Mouse (Mus musculus): ENCODE results near the gene Scamp5. TPM values are rescaled to one million over a fixed set of nuclear protein-coding genes. Genes with fewer than 3 reads are reported as not detected.

Scamp5 gene
- total RNA-seq, 1 experiment = 50.4 TPM

DNA sequence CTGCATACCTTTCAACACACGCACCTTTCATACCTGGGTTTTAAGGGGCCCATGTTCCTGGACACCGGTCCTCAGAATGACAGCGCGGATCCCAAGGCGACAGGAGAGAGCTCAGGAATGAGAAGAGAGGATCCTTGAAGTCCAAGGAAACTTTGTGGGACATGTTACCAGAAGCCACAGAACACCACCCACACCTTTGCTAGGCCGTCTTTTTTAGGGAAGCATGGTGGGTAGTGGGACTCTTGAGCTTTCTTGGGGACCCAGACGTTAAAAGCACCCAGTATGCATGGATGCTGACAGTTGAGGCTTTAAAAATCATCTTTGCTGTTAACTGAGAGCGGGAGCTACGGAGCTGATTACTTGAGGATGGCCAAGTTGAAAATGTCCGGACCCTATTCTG is 37.0 kb upstream of the Scamp5 start:
- in situ Hi-C loops (cut with MboI; ENCODE audit: low sequenced_read_pairs in 2 of 2, unreplicated experiment in 2 of 2) = no loop called here
- Histone ChIP-seq H3K27ac (ENCODE audit: insufficient read depth, low read depth, low read length, poor library complexity, severe bottlenecking) (no peak overlapping the region; the same call in 1 of the 2 replicates), H3K9ac (ENCODE audit: insufficient read depth, low read depth, low read length, poor library complexity, severe bottlenecking) (peak overlapping the region; percentile 94), H3K4me3 (ENCODE audit: insufficient read depth in 1 of 2, low read depth in 1 of 2, low read length in 2 of 2, poor library complexity in 1 of 2, severe bottlenecking in 1 of 2) (peak overlapping the region; percentile 84 to 87), H3K9me3 (ENCODE audit: control insufficient read depth, insufficient read depth, low read depth, low read length) (no peaks in the 10 kb centered on the region), H3K36me3 (ENCODE audit: control insufficient read depth, insufficient read depth, low read length, poor library complexity, severe bottlenecking) (no peaks in the 10 kb centered on the region; the same call in 1 of the 2 replicates), H3K4me1 (ENCODE audit: control insufficient read depth in 2 of 2, insufficient read depth in 2 of 2, low read length in 2 of 2, poor library complexity in 1 of 2) (peaks cover 12 to 24% of the 10 kb centered on the region in 2 experiments)
- no peak for TF ChIP-seq MAFK (IDR thresholded peaks at IDR 0.05; ENCODE audit: insufficient read depth, low read depth, low read length)
- no peak for TF ChIP-seq ZNF384 (IDR thresholded peaks at IDR 0.05; ENCODE audit: low read depth, low read length)
- no peak; the same call in 1 of the 2 replicates for TF ChIP-seq ZC3H11A (IDR thresholded peaks at IDR 0.05; ENCODE audit: borderline replicate concordance, low read depth, low read length)
- TF ChIP-seq CHD2 (IDR thresholded peaks at IDR 0.05; ENCODE audit: low read depth, low read length) = no peak
- TF ChIP-seq HCFC1 (IDR thresholded peaks at IDR 0.05; ENCODE audit: borderline replicate concordance, insufficient read depth, low read length) = no peak
- DNase-seq (ENCODE audit: low read depth, low spot score) = no peak

DNA sequence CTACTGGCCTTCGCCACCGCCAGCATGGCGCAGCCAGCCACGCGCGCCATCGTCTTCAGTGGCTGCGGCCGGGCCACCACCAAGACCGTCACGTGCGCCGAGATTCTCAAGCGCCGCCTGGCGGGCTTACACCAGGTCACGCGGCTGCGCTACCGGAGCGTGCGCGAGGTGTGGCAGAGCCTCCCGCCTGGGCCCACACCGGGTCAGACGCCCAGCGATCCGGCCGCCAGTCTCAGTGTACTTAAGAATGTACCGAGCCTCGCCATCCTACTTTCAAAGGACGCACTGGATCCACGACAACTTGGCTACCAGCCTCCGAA is 36.5 kb upstream of the Scamp5 start:
- Histone ChIP-seq H3K4me1 (ENCODE audit: control insufficient read depth in 2 of 2, insufficient read depth in 2 of 2, low read length in 2 of 2, poor library complexity in 1 of 2) (peaks cover 12 to 21% of the 10 kb centered on the region in 2 experiments), H3K36me3 (ENCODE audit: control insufficient read depth, insufficient read depth, low read length, poor library complexity, severe bottlenecking) (no peaks in the 10 kb centered on the region; the same call in 1 of the 2 replicates), H3K9ac (ENCODE audit: insufficient read depth, low read depth, low read length, poor library complexity, severe bottlenecking) (peak overlapping the region; percentile 94), H3K27ac (ENCODE audit: insufficient read depth, low read depth, low read length, poor library complexity, severe bottlenecking) (peak overlapping the region; percentile 74), H3K4me3 (ENCODE audit: insufficient read depth in 1 of 2, low read depth in 1 of 2, low read length in 2 of 2, poor library complexity in 1 of 2, severe bottlenecking in 1 of 2) (peak overlapping the region; percentile 84 to 87), H3K9me3 (ENCODE audit: control insufficient read depth, insufficient read depth, low read depth, low read length) (no peaks in the 10 kb centered on the region)
- TF ChIP-seq ZNF384 (IDR thresholded peaks at IDR 0.05; ENCODE audit: low read depth, low read length) (no peak), HCFC1 (IDR thresholded peaks at IDR 0.05; ENCODE audit: borderline replicate concordance, insufficient read depth, low read length) (no peak), CHD2 (IDR thresholded peaks at IDR 0.05; ENCODE audit: low read depth, low read length) (no peak), ZC3H11A (IDR thresholded peaks at IDR 0.05; ENCODE audit: borderline replicate concordance, low read depth, low read length) (no peak), MAFK (IDR thresholded peaks at IDR 0.05; ENCODE audit: insufficient read depth, low read depth, low read length) (no peak)
- in situ Hi-C loops (cut with MboI; ENCODE audit: low sequenced_read_pairs in 2 of 2, unreplicated experiment in 2 of 2) = no loop called here
- DNase-seq (ENCODE audit: low read depth, low spot score) = no peak

DNA sequence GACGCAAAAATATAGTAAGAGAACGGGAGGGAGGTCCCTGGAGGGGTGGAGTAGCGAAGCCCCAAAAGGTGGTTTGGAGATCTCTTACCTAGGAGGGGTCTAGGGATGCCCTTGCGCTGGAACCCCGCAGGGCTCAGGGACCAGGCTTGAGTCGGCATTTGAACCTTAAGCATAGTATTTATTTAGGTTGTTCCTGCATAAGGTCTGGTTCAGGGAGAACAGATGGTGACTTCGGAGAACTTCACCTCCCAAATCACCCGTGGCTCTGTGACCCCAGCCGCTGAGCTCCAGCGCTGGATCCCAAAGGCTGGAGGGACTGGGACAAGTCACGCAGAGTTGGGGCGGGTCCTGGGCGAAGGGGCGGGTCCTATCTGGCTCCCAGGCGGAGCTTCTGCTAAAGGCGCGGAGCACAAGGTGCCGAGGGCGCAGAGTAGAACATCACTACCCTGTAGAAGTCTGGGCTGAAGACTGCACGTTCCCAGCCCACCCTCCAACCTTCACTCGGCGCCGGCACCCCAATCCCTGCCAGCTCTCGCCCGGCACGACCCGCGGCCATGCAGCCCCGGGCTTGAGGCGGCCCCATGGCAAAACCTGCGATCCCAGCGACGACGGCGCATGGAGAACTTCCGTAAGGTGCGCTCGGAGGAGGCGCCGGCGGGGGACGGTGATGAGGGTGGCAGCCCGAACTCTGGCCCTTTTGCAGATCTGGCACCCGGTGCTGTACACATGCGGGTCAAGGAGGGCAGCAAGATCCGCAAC is 35.9 kb upstream of the Scamp5 start, which contains the start of gene Rpp25:
Gene Rpp25 (plus strand): TSS at position 405 of the 759 bp plus-strand sequence.
- Histone ChIP-seq H3K36me3 (ENCODE audit: control insufficient read depth, insufficient read depth, low read length, poor library complexity, severe bottlenecking) (no peaks in the 10 kb centered on the region; the same call in 1 of the 2 replicates), H3K9me3 (ENCODE audit: control insufficient read depth, insufficient read depth, low read depth, low read length) (no peaks in the 10 kb centered on the region), H3K4me3 (ENCODE audit: insufficient read depth in 1 of 2, low read depth in 1 of 2, low read length in 2 of 2, poor library complexity in 1 of 2, severe bottlenecking in 1 of 2) (peak within 1 kb of the TSS; percentile 84 to 87), H3K27ac (ENCODE audit: insufficient read depth, low read depth, low read length, poor library complexity, severe bottlenecking) (peak within 1 kb of the TSS; percentile 74), H3K4me1 (ENCODE audit: control insufficient read depth in 2 of 2, insufficient read depth in 2 of 2, low read length in 2 of 2, poor library complexity in 1 of 2) (peaks cover 12 to 21% of the 10 kb centered on the region in 2 experiments), H3K9ac (ENCODE audit: insufficient read depth, low read depth, low read length, poor library complexity, severe bottlenecking) (peak within 1 kb of the TSS; percentile 94)
- in situ Hi-C loops (cut with MboI; ENCODE audit: low sequenced_read_pairs in 2 of 2, unreplicated experiment in 2 of 2) = no loop called here
- no peak for DNase-seq (ENCODE audit: low read depth, low spot score)
- 0 out of 2 replicates have a peak, but pooled peaks have one; percentile 32 for TF ChIP-seq HCFC1 (IDR thresholded peaks at IDR 0.05; ENCODE audit: borderline replicate concordance, insufficient read depth, low read length)
- no peak for TF ChIP-seq MAFK (IDR thresholded peaks at IDR 0.05; ENCODE audit: insufficient read depth, low read depth, low read length)

- peak overlapping the region; percentile 84 to 87 for H3K4me3 ChIP-seq (ENCODE audit: insufficient read depth in 1 of 2, low read depth in 1 of 2, low read length in 2 of 2, poor library complexity in 1 of 2, severe bottlenecking in 1 of 2)
- H3K4me1 ChIP-seq (ENCODE audit: control insufficient read depth in 2 of 2, insufficient read depth in 2 of 2, low read length in 2 of 2, poor library complexity in 1 of 2) = peaks cover 12 to 21% of the 10 kb centered on the region in 2 experiments
- in situ Hi-C loops (cut with MboI; ENCODE audit: low sequenced_read_pairs in 2 of 2, unreplicated experiment in 2 of 2) = no loop called here
- DNase-seq (ENCODE audit: low read depth, low spot score) = no peak
- no peaks in the 10 kb centered on the region for H3K9me3 ChIP-seq (ENCODE audit: control insufficient read depth, insufficient read depth, low read depth, low read length)
- no peaks in the 10 kb centered on the region; the same call in 1 of the 2 replicates for H3K36me3 ChIP-seq (ENCODE audit: control insufficient read depth, insufficient read depth, low read length, poor library complexity, severe bottlenecking)
- H3K27ac ChIP-seq (ENCODE audit: insufficient read depth, low read depth, low read length, poor library complexity, severe bottlenecking) = peak overlapping the region; percentile 15; the same call in 1 of the 2 replicates
- H3K9ac ChIP-seq (ENCODE audit: insufficient read depth, low read depth, low read length, poor library complexity, severe bottlenecking) = peak overlapping the region; percentile 75
- TF ChIP-seq ZNF384 (IDR thresholded peaks at IDR 0.05; ENCODE audit: low read depth, low read length) (no peak), HCFC1 (IDR thresholded peaks at IDR 0.05; ENCODE audit: borderline replicate concordance, insufficient read depth, low read length) (no peak), MAFK (IDR thresholded peaks at IDR 0.05; ENCODE audit: insufficient read depth, low read depth, low read length) (no peak), ZC3H11A (IDR thresholded peaks at IDR 0.05; ENCODE audit: borderline replicate concordance, low read depth, low read length) (no peak), CHD2 (IDR thresholded peaks at IDR 0.05; ENCODE audit: low read depth, low read length) (no peak)
Observed at GRCm38 (mm10) chr9:57502911-57503621, 35.2 kb upstream of the Scamp5 start.
